Mouse (Mus musculus): ENCODE results near the gene 1810037I17Rik. TPM values are rescaled to one million over a fixed set of nuclear protein-coding genes. Genes with fewer than 3 reads are reported as not detected.

Gene 1810037I17Rik
- polyA plus RNA-seq (2014; fragmentation: Illumina TruSeq; extraction: RNeasy Lipid Tissue Mini Kit (QIAGEN cat#74804); ENCODE audit: low read depth, low replicate concordance), result 46.0 TPM

GRCm38 (mm10) chr3:122924009-122924914 lies at the start of gene 1810037I17Rik:
TSS of gene 1810037I17Rik (plus strand) at chr3:122924203.

GRCm38 (mm10) chr3:122894772-122895171 lies 29.2 kb upstream of the 1810037I17Rik start, which contains the start of gene Fabp2:
TSS of gene Fabp2 (plus strand) at chr3:122895072.

GRCm38 (mm10) chr3:122919260-122919659 lies 4.7 kb upstream of the 1810037I17Rik start, which contains the start of gene Gm10959:
TSS of gene Gm10959 (minus strand) at chr3:122919360.

Other genes starting within 250 kb of the 1810037I17Rik start
- 132 TPM for gene Pde5a, start 195.3 kb upstream of the 1810037I17Rik start, polyA plus RNA-seq (2014; fragmentation: Illumina TruSeq; extraction: RNeasy Lipid Tissue Mini Kit (QIAGEN cat#74804); ENCODE audit: low read depth, low replicate concordance)
- not detected for gene Fabp2, start 29.1 kb upstream of the 1810037I17Rik start, polyA plus RNA-seq (2014; fragmentation: Illumina TruSeq; extraction: RNeasy Lipid Tissue Mini Kit (QIAGEN cat#74804); ENCODE audit: low read depth, low replicate concordance)
- not detected for gene Gm10959, start 4.8 kb upstream of the 1810037I17Rik start, polyA plus RNA-seq (2014; fragmentation: Illumina TruSeq; extraction: RNeasy Lipid Tissue Mini Kit (QIAGEN cat#74804); ENCODE audit: low read depth, low replicate concordance)
- 46.5 TPM for gene Usp53, start 60.3 kb downstream of the 1810037I17Rik start, polyA plus RNA-seq (2014; fragmentation: Illumina TruSeq; extraction: RNeasy Lipid Tissue Mini Kit (QIAGEN cat#74804); ENCODE audit: low read depth, low replicate concordance)
- not detected for gene Myoz2, start 110.8 kb downstream of the 1810037I17Rik start, polyA plus RNA-seq (2014; fragmentation: Illumina TruSeq; extraction: RNeasy Lipid Tissue Mini Kit (QIAGEN cat#74804); ENCODE audit: low read depth, low replicate concordance)

All from adrenal gland, adult 10 weeks (tissue).